Mouse (Mus musculus) left cerebral cortex, adult 2 months (tissue): ENCODE data around the gene Mgea5. TPM values are rescaled to one million over a fixed set of nuclear protein-coding genes. Genes with fewer than 3 reads are reported as not detected.

ENCODE experiments used
- DNase-seq, 2 experiments: peaks; one replicate each; pipeline ENCODE4 v3.0.0; 2021 to 2022; ENCODE audit warnings: low spot score in 2 of 2, mixed read lengths in 1 of 2; ENCODE audit errors: extremely low spot score in 1 of 2
- H3K27ac ChIP-seq: fragments of 200-600 bp; 2 replicates; pipeline ENCODE4 v1.8.1; 2022
- H3K4me3 ChIP-seq: fragments of 200-600 bp; 2 replicates; pipeline ENCODE4 v1.8.1; 2022
- CTCF ChIP-seq: fragments of 200-600 bp; IDR thresholded peaks from 2 replicates; pipeline ENCODE4 v1.8.1; 2022; ENCODE audit warnings: antibody characterized with exemption, mild to moderate bottlenecking, moderate library complexity
- intact Hi-C: fragments of 180-260 bp; cut with DNase I; formaldehyde crosslinking; loops from one replicate; pipeline ENCODE4 v1.15.1; 2025
- total RNA-seq, 2 experiments: library from RNA; stranded (reverse); gene quantifications; 2 replicates each; pipeline ENCODE4 v1.2.3; 2021

Gene Mgea5
- total RNA-seq, 2 experiments from 2014 or later = 164 to 176 TPM

DNA sequence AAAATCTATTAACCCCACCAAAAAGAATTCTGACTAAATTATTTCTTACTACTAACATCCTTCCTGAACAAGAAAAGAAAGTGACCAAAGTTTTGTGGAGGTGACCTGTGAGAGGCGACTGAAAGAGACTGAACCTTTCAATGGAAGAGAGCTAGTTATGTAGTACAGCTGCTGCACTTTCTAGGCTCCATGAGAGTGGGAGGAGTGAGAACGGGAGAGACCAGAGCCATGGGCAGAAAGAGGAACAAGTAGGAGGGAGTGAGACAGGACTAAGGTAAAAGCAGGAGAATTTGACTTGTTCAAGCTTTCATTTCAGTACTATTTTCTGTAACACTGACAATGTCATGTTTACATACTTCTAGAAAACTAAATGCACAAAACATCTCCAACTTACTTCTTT lies 8.2 kb downstream of the Mgea5 start:
- DNase-seq = no peak
- Histone ChIP-seq H3K27ac (no peak overlapping the region), H3K4me3 (no peak overlapping the region)
- no peak for TF ChIP-seq CTCF
- intact Hi-C loops = no loop called here

DNA sequence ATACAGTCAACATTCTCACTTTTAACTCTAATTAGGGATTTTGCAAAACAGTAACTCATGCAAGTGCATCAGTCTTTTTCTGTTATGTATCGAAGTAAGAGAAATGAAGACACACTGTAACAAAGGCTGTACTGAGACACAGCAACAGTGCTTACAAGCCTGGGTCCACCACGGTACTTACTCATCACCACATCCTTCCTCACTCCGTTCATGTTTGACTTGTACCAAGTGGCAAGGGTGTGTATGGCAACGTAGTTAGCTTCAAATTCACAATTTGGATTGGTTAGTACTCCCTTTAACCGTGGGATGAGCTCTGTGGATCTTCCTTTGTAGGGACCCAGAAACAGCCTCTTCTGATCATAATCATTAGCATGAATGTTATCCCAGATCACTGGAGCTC lies 12.1 kb downstream of the Mgea5 start:
- TF ChIP-seq CTCF = no peak
- H3K27ac ChIP-seq = no peak overlapping the region
- H3K4me3 ChIP-seq = no peak overlapping the region
- DNase-seq = no peak
- intact Hi-C loops = loop anchor here (2.0 kb wide), 1 partner anchor 15 kb away; no protein-coding TSS in a partner anchor

DNA sequence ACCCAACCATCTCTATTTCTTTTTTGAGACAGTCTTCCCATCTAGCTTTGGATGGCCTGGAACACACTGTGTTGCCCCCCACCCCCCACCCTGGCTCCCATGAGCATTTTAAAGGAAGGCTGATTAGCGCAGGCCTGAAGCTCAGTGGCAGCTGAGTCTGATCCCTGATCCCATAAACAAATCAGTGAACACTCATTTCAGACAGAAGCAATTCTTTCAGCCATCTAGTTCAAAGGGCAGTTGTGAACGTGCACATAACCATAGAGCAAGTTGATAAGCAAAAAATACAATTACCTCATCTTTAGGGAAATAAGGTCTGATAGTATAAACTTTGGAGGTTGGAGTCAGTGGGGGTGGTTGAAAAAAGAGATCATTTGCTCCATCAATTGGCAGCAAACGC lies 22.8 kb downstream of the Mgea5 start:
- no peak for DNase-seq
- no peak for TF ChIP-seq CTCF
- no peak overlapping the region for H3K27ac ChIP-seq
- no peak overlapping the region for H3K4me3 ChIP-seq
- intact Hi-C loops = no loop called here

DNA sequence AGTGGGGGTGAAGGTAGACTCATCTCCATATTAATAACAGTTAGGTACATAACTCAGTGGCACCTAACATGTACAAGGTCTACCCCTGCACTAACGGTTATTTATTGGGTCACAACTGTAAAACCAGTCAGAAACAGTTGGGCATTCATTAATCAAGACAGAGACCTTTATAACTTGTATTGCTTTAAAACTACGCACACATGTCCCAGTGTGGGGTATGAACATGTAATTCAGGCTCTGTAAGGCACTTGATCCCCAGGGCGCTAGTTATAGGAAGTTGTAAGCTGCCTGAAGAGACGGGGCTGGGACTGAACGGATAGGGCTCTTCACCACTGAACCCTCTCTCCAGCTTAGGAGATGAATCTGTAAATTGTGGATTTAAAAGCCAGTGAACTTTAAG lies 25.0 kb downstream of the Mgea5 start:
- Histone ChIP-seq H3K27ac (no peak overlapping the region), H3K4me3 (no peak overlapping the region)
- no peak for DNase-seq
- no peak for TF ChIP-seq CTCF
- intact Hi-C loops = no loop called here

DNA sequence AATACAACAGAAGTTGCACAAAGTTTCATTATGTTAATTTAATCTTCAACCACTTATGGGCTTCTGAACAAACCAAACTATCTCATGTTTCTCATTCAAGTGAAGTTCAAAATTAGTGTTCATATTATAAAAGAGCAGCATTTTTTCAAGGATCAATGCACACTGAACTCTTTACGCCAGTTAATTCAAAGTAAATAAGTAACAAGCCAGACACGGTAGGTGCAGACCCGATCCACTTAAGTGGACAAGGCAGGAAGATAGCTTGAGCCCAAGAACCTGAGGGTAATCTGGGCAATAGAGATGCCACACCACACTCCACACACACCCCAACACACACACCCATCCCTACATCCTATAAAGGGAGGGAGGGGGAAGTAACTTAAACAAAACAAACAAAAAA lies 30.1 kb downstream of the Mgea5 start:
- TF ChIP-seq CTCF = no peak

GRCm38 (mm10) chr19:45751881-45752280 lies 31.8 kb downstream of the Mgea5 start:
- intact Hi-C loops = no loop called here
- no peak for TF ChIP-seq CTCF
- Histone ChIP-seq H3K4me3 (no peak overlapping the region), H3K27ac (no peak overlapping the region)
- DNase-seq = no peak

More for the DNA sequence above, 30.1 kb downstream of the Mgea5 start:
- intact Hi-C loops = no loop called here
- H3K4me3 ChIP-seq = no peak overlapping the region
- no peak for DNase-seq
- H3K27ac ChIP-seq = no peak overlapping the region

DNA sequence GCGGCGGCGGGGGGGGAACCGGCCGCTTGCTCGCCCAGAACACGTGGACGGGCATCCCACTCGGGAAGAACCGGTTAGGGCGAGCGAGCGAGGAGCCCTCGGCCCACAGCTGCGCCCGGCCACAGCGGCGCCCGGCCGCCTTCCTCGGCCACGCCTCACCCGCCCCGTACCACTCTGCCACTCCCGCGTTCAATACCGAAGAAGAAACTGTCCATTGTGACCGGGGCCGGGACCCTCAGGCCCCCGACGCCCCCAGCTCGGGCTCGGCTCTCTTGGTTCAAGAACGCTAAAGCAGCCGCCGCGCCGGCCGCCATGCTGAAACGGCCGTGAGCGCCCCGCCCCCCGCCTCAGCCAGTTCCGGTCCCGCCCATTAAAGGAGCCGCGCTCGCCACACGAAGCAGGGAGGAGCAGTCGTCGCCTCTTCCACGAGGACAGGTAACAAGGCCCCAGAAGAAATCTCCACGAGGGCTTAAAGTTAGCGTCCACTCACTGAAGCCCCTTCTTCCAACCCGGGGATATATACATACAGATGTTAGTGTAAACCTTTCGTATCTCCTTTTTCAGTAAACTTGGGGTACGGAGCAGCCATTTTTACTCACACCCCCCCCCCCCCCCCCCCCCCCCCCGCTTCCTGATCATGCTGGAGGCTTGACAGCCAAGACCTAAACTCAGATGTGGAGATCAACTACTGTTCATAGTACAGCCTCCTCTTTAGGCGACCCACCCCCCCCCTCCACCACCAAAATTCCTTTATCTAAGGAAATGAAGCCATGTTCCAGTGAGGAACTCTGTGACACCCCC lies 34.2 kb downstream of the Mgea5 start, which contains the start of gene Npm3:
TSS of gene Npm3 (minus strand) at position 349 of the 801 bp plus-strand sequence.
- intact Hi-C loops = loop anchor here (5.0 kb wide), 1 partner anchor 92 kb away; no protein-coding TSS in a partner anchor
- DNase-seq = peak; percentile 78 to 80
- Histone ChIP-seq H3K27ac (no peak within 1 kb of the TSS), H3K4me3 (peak within 1 kb of the TSS; percentile 75)
- no peak for TF ChIP-seq CTCF

DNA sequence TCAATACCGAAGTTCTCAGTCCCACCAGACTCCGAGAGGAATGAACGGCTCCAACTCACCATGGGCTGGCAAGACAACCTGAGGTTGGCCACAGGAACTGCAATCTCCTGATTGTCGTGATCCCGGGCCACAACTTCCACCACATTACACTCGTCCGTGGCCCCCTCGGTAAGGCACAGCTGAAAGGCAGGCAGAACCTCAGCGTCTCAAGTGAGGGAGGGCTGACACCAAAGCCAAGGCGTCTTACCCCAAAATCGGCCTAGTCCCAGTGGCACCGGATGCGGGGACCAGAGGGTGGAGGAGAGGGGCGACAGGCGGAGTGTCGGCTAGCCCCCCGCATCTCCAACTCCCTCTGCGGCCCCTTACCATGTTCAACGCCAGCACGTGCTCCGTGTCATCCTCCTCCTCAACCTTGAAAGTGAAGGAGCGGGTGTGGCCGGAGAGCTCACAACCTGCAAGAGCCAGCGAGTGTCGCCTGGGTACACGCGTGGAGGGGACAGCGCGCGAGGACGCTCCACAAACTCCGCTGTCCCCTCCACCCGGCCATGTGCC lies 34.9 kb downstream of the Mgea5 start:
- H3K27ac ChIP-seq = no peak overlapping the region
- no peak for TF ChIP-seq CTCF
- peak overlapping the region; percentile 75 for H3K4me3 ChIP-seq
- intact Hi-C loops = loop anchor here (5.0 kb wide), 1 partner anchor 91 kb away; no protein-coding TSS in a partner anchor
- DNase-seq = no peak

DNA sequence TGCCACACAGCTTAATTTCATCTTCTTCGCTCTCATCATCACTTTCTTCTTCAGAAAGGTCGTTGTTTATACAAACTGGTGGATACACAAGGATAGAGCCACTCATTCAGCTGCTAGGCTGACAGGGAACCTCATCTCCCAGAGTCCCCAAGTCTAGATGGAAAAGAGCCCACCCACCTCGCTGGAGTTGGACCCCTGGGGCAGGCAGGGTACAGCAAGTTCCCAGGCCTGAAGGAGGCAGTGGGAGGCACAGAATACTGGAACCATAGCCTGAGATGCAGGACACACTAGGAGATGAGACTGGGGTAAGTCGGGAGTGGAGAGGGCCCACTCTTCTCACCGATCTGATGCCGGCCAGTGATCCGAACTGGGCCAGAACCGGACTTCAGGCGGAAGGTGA lies 35.4 kb downstream of the Mgea5 start:
- TF ChIP-seq CTCF = no peak
- H3K4me3 ChIP-seq = peak overlapping the region; percentile 75; the same call in 1 of the 2 replicates
- intact Hi-C loops = loop anchor here (5.0 kb wide), 1 partner anchor 91 kb away; no protein-coding TSS in a partner anchor
- no peak for DNase-seq
- no peak overlapping the region for H3K27ac ChIP-seq

GRCm38 (mm10) chr19:45747028-45747867 lies 36.4 kb downstream of the Mgea5 start:
- peak; percentile 80 to 86 for DNase-seq
- Histone ChIP-seq H3K4me3 (no peak overlapping the region), H3K27ac (no peak overlapping the region)
- intact Hi-C loops = loop anchor here (2.0 to 5.0 kb wide), 3 partner anchors 90 to 526 kb away; no protein-coding TSS in a partner anchor
- TF ChIP-seq CTCF = peak; percentile 80

GRCm38 (mm10) chr19:45746153-45747020 lies 37.2 kb downstream of the Mgea5 start:
- DNase-seq = peak; percentile 73 to 77
- intact Hi-C loops = loop anchor here (2.0 to 5.0 kb wide), 3 partner anchors 89 to 526 kb away; no protein-coding TSS in a partner anchor
- TF ChIP-seq CTCF = peak; percentile 87
- no peak overlapping the region for H3K4me3 ChIP-seq
- no peak overlapping the region for H3K27ac ChIP-seq
